11 mouse cellular contexts compared by ENCODE assay signal in the genomic region with DNA sequence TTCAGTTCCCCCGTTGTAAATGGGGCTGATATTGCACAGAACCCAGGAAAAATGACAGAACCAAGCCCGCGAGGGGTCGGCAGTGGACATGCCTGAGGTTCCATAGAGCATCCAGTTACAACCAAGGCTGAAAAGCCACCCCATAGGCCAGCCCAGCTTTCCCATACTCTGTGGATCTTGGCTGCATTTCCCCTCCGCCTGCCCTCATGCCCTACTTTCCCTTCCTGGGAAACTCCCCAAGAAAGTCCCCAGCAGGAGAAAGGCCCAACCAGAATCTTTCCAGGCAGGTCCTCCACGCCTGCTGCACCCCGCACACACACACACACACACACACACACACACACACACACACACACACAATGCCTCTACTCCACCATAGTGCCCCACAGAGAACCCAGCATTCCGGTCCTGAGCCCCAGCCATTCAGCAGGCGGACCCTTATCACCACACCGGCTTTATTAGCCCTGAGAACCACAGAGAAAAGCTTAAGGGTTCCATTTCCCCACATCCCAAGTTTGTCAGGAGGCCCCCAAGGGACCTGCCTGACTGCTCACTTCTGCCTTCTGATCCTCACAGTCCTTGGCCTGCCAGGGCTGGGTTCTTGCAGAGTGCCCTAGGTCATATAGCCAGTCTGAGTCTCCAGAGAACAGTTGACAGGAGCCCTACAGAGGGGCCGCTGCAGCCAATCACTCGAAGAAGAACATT. TPM values are rescaled to one million over a fixed set of nuclear protein-coding genes. Genes with fewer than 3 reads are reported as not detected.
DNase-seq lines count a peak whose midpoint lies in the region; ATAC-seq and TF ChIP-seq lines count a peak whose summit lies in the region.
"Had no signal": no experiment of that assay in that cellular context is flagged by ENCODE, and none has a peak within 500 bp of the region (broad histone marks: within the 10 kb centered on the region; RNA-seq: fewer than 3 reads in every experiment).

No protein-coding gene starts in this region.

- TF ChIP-seq EP300 in stomach, postnatal 0 days (optimal IDR thresholded peaks at IDR 0.05) = no peak

- no peak for DNase-seq in hindbrain, postnatal 0 days (ENCODE audit: low spot score)
- DNase-seq in hindbrain, embryonic 14.5 days (ENCODE audit: low spot score) = no peak
- DNase-seq in neural tube, embryonic 10.5 days (ENCODE audit: extremely low spot score, low spot score) = no peak
- DNase-seq in stomach, postnatal 0 days (ENCODE audit: low spot score) = no peak
- no peak for DNase-seq in cerebellum, postnatal 10 days

- WGBS in hindbrain, postnatal 0 days = 73% methylated on average over 12 of the region's 12 CpGs
- whole genome bisulfite sequencing in hindbrain, embryonic 14.5 days = 75% methylated on average over 12 of the region's 12 CpGs
- WGBS in neural tube, embryonic 13.5 days = 80% methylated on average over 12 of the region's 12 CpGs
- 65% methylated on average over 12 of the region's 12 CpGs for WGBS in stomach, postnatal 0 days

- H3K27me3 ChIP-seq in hindbrain, postnatal 0 days (ENCODE audit: insufficient read depth, low read length) = no peaks in the 10 kb centered on the region
- H3K27me3 ChIP-seq in hindbrain, embryonic 14.5 days (ENCODE audit: control insufficient read depth, insufficient read depth, low read length) = no peaks in the 10 kb centered on the region
- peaks cover 18% of the 10 kb centered on the region; the same call in 1 of the 2 replicates for H3K27me3 ChIP-seq in neural tube, embryonic 13.5 days
- no peaks in the 10 kb centered on the region for H3K27me3 ChIP-seq in stomach, postnatal 0 days (ENCODE audit: control insufficient read depth, insufficient read depth, low read length)
- H3K27me3 ChIP-seq: liver, embryonic 15.5 days; neural tube, embryonic 12.5 days had no signal

- H3K27ac ChIP-seq in hindbrain, postnatal 0 days = peak overlapping the region; percentile 8; the same call in 1 of the 2 replicates
- H3K27ac ChIP-seq in hindbrain, embryonic 14.5 days = no peak overlapping the region
- H3K27ac ChIP-seq in neural tube, embryonic 13.5 days (replicated peaks) = no peak overlapping the region
- H3K27ac ChIP-seq in embryonic fibroblast, embryonic 13.5 days (ENCODE audit: insufficient read depth, low read length) = peak overlapping the region; percentile 96
- peak overlapping the region; percentile 53; the same call in 1 of the 2 replicates for H3K27ac ChIP-seq in stomach, postnatal 0 days (replicated peaks)
- H3K27ac ChIP-seq: forebrain, embryonic 10.5 days; liver, embryonic 15.5 days; neural tube, embryonic 12.5 days had no signal

- 0 out of 2 replicates have a peak, but pooled peaks have one; percentile 21 for TF ChIP-seq POLR2A in embryonic fibroblast, embryonic 13.5 days (IDR thresholded peaks at IDR 0.05; ENCODE audit: low read depth, low read length)

- H3K4me3 ChIP-seq in hindbrain, postnatal 0 days (ENCODE audit: low read length) = no peak overlapping the region
- no peak overlapping the region for H3K4me3 ChIP-seq in hindbrain, embryonic 14.5 days (replicated peaks; ENCODE audit: low read length)
- peak overlapping the region; percentile 4; the same call in 1 of the 2 replicates for H3K4me3 ChIP-seq in neural tube, embryonic 13.5 days
- H3K4me3 ChIP-seq in embryonic fibroblast, embryonic 13.5 days (ENCODE audit: insufficient read depth, low read length) = peak overlapping the region; percentile 32
- H3K4me3 ChIP-seq in stomach, postnatal 0 days (ENCODE audit: low read depth, low read length) = peak overlapping the region; percentile 10; the same call in 1 of the 2 replicates
- H3K4me3 ChIP-seq: forebrain, embryonic 10.5 days; liver, embryonic 15.5 days; neural tube, embryonic 12.5 days had no signal

- H3K9me3 ChIP-seq in hindbrain, postnatal 0 days (ENCODE audit: low read length) = no peaks in the 10 kb centered on the region
- no peaks in the 10 kb centered on the region for H3K9me3 ChIP-seq in hindbrain, embryonic 14.5 days (ENCODE audit: control insufficient read depth, low read length)
- H3K9me3 ChIP-seq in neural tube, embryonic 13.5 days = no peaks in the 10 kb centered on the region
- no peaks in the 10 kb centered on the region for H3K9me3 ChIP-seq in stomach, postnatal 0 days (ENCODE audit: control insufficient read depth, low read length)
- H3K9me3 ChIP-seq: forebrain, embryonic 10.5 days; liver, embryonic 15.5 days; neural tube, embryonic 12.5 days had no signal

- no peak overlapping the region; the same call in 1 of the 2 replicates for H3K9ac ChIP-seq in hindbrain, postnatal 0 days (replicated peaks; ENCODE audit: low read length)
- H3K9ac ChIP-seq in hindbrain, embryonic 14.5 days = no peak overlapping the region
- H3K9ac ChIP-seq in neural tube, embryonic 13.5 days = no peak overlapping the region
- 0 out of 2 replicates have a peak overlapping the region, but pooled peaks have one; percentile 4 for H3K9ac ChIP-seq in stomach, postnatal 0 days (ENCODE audit: low read length)
- H3K9ac ChIP-seq: liver, embryonic 15.5 days; neural tube, embryonic 12.5 days had no signal

- no peaks in the 10 kb centered on the region for H3K4me1 ChIP-seq in hindbrain, postnatal 0 days (ENCODE audit: insufficient read depth, low read length)
- H3K4me1 ChIP-seq in hindbrain, embryonic 14.5 days (replicated peaks; ENCODE audit: control insufficient read depth, insufficient read depth, low read length) = no peaks in the 10 kb centered on the region
- peaks cover 15% of the 10 kb centered on the region; the same call in 1 of the 2 replicates for H3K4me1 ChIP-seq in neural tube, embryonic 13.5 days (replicated peaks)
- peaks cover 18% of the 10 kb centered on the region for H3K4me1 ChIP-seq in embryonic fibroblast, embryonic 13.5 days (ENCODE audit: control insufficient read depth, insufficient read depth, low read length)
- H3K4me1 ChIP-seq in stomach, postnatal 0 days (replicated peaks; ENCODE audit: control insufficient read depth, insufficient read depth) = no peaks in the 10 kb centered on the region
- H3K4me1 ChIP-seq: liver, embryonic 15.5 days had no signal

- 0 out of 2 replicates have a peak overlapping the region, but pooled peaks have one; percentile 7 for H3K4me2 ChIP-seq in hindbrain, postnatal 0 days (ENCODE audit: low read depth, low read length)
- H3K4me2 ChIP-seq in hindbrain, embryonic 14.5 days (replicated peaks) = no peak overlapping the region
- H3K4me2 ChIP-seq in neural tube, embryonic 13.5 days = no peak overlapping the region
- no peak overlapping the region for H3K4me2 ChIP-seq in stomach, postnatal 0 days (replicated peaks; ENCODE audit: low read depth)
- H3K4me2 ChIP-seq: liver, embryonic 15.5 days; neural tube, embryonic 12.5 days had no signal

- H3K36me3 ChIP-seq in hindbrain, postnatal 0 days (ENCODE audit: insufficient read depth, low read length) = no peaks in the 10 kb centered on the region
- H3K36me3 ChIP-seq in hindbrain, embryonic 14.5 days (replicated peaks; ENCODE audit: control insufficient read depth, insufficient read depth) = no peaks in the 10 kb centered on the region
- no peaks in the 10 kb centered on the region for H3K36me3 ChIP-seq in neural tube, embryonic 13.5 days
- no peaks in the 10 kb centered on the region for H3K36me3 ChIP-seq in stomach, postnatal 0 days (ENCODE audit: control insufficient read depth, insufficient read depth, low read length)
- H3K36me3 ChIP-seq: forebrain, embryonic 10.5 days; liver, embryonic 15.5 days; neural tube, embryonic 12.5 days had no signal

- no peak for TF ChIP-seq CTCF in hindbrain, postnatal 0 days (IDR thresholded peaks at IDR 0.05; ENCODE audit: low read depth)
- TF ChIP-seq CTCF in embryonic fibroblast, embryonic 13.5 days (IDR thresholded peaks at IDR 0.05; ENCODE audit: borderline replicate concordance, insufficient read depth, low read length) = no peak
- no peak for TF ChIP-seq CTCF in stomach, postnatal 0 days (IDR thresholded peaks at IDR 0.05; ENCODE audit: low read depth)

- ATAC-seq in hindbrain, postnatal 0 days = no peak
- no peak for ATAC-seq in hindbrain, embryonic 14.5 days (ENCODE audit: low FRiP score)
- ATAC-seq in neural tube, embryonic 13.5 days (ENCODE audit: low read depth) = no peak
- ATAC-seq in stomach, postnatal 0 days (ENCODE audit: low FRiP score, low TSS enrichment) = no peak

RNA-seq across cellular contexts. Expression of a gene that starts 1.4 kb away (rescaled TPM):
- 2.5 and 5.0 TPM in 2 replicates for total RNA-seq in hindbrain, postnatal 0 days (2014; rRNA removed)
- polyA plus RNA-seq in hindbrain, postnatal 0 days (2015; fragmentation: Nextera tagmentation; extraction: Ambion mirVana) = 2.8 TPM in 2 replicates
- polyA plus RNA-seq in hindbrain, embryonic 14.5 days (2014; fragmentation: Nextera tagmentation; extraction: Ambion mirVana) = 3.5 and 4.9 TPM in 2 replicates
- 3.5 and 3.6 TPM in 2 replicates for polyA plus RNA-seq in neural tube, embryonic 13.5 days (2015; fragmentation: Nextera tagmentation; extraction: Ambion mirVana)
- 12.2 and 30.1 TPM in 2 replicates for polyA plus RNA-seq in embryonic fibroblast, embryonic 13.5 days (2011; ENCODE audit: insufficient read length, low read depth, missing spikeins)
- polyA plus RNA-seq in stomach, postnatal 0 days (2015; fragmentation: Nextera tagmentation; extraction: Ambion mirVana) = 2.3 and 2.6 TPM in 2 replicates

RNA-seq across cellular contexts. Expression of a gene that starts 19.9 kb away (rescaled TPM):
- 32.0 and 47.0 TPM in 2 replicates for total RNA-seq in hindbrain, postnatal 0 days (2014; rRNA removed)
- 20.8 and 21.2 TPM in 2 replicates for polyA plus RNA-seq in hindbrain, postnatal 0 days (2015; fragmentation: Nextera tagmentation; extraction: Ambion mirVana)
- 8.8 and 11.0 TPM in 2 replicates for polyA plus RNA-seq in hindbrain, embryonic 14.5 days (2014; fragmentation: Nextera tagmentation; extraction: Ambion mirVana)
- 7.8 and 9.9 TPM in 2 replicates for polyA plus RNA-seq in neural tube, embryonic 13.5 days (2015; fragmentation: Nextera tagmentation; extraction: Ambion mirVana)
- 2.2 and 3.5 TPM in 2 replicates for polyA plus RNA-seq in embryonic fibroblast, embryonic 13.5 days (2011; ENCODE audit: insufficient read length, low read depth, missing spikeins)
- polyA plus RNA-seq in stomach, postnatal 0 days (2015; fragmentation: Nextera tagmentation; extraction: Ambion mirVana) = 0.27 and 0.36 TPM in 2 replicates
- polyA plus RNA-seq: liver, embryonic 15.5 days had no signal

RNA-seq across cellular contexts. Expression of a gene that starts 20.5 kb away (rescaled TPM):
- total RNA-seq in hindbrain, postnatal 0 days (2014; rRNA removed) = 0.14 and 0.58 TPM in 2 replicates
- 0.08 and 0.20 TPM in 2 replicates for polyA plus RNA-seq in hindbrain, postnatal 0 days (2015; fragmentation: Nextera tagmentation; extraction: Ambion mirVana)
- polyA plus RNA-seq in hindbrain, embryonic 14.5 days (2014; fragmentation: Nextera tagmentation; extraction: Ambion mirVana) = not detected in 2 replicates
- polyA plus RNA-seq in neural tube, embryonic 13.5 days (2015; fragmentation: Nextera tagmentation; extraction: Ambion mirVana) = not detected in 2 replicates
- polyA plus RNA-seq in embryonic fibroblast, embryonic 13.5 days (2011; ENCODE audit: insufficient read length, low read depth, missing spikeins) = 0.93 and 1.1 TPM in 2 replicates
- 0.02 TPM in 1 of 2 replicates, not detected in the other for polyA plus RNA-seq in stomach, postnatal 0 days (2015; fragmentation: Nextera tagmentation; extraction: Ambion mirVana)
- polyA plus RNA-seq: neural tube, embryonic 12.5 days had no signal

RNA-seq across cellular contexts. Expression of a gene that starts 30.7 kb away (rescaled TPM):
- total RNA-seq in hindbrain, postnatal 0 days (2014; rRNA removed) = 5.2 and 7.3 TPM in 2 replicates
- polyA plus RNA-seq in hindbrain, postnatal 0 days (2015; fragmentation: Nextera tagmentation; extraction: Ambion mirVana) = 5.9 and 6.5 TPM in 2 replicates
- 8.0 and 11.2 TPM in 2 replicates for polyA plus RNA-seq in hindbrain, embryonic 14.5 days (2014; fragmentation: Nextera tagmentation; extraction: Ambion mirVana)
- polyA plus RNA-seq in neural tube, embryonic 13.5 days (2015; fragmentation: Nextera tagmentation; extraction: Ambion mirVana) = 4.3 and 4.9 TPM in 2 replicates
- polyA plus RNA-seq in embryonic fibroblast, embryonic 13.5 days (2011; ENCODE audit: insufficient read length, low read depth, missing spikeins) = not detected in 2 replicates
- not detected in 2 replicates for polyA plus RNA-seq in stomach, postnatal 0 days (2015; fragmentation: Nextera tagmentation; extraction: Ambion mirVana)
- total RNA-seq: heart, postnatal 10 days had no signal

Comparison
In these comparisons a context has a peak if more than half of its experiments do, and no peak if none do; other contexts are left out.
1. H3K27ac ChIP-seq: peak in hindbrain, postnatal 0 days (single experiment), embryonic fibroblast, embryonic 13.5 days (single experiment) and stomach, postnatal 0 days (single experiment); none in hindbrain, embryonic 14.5 days (single experiment) and neural tube, embryonic 13.5 days (single experiment).
2. H3K4me3 ChIP-seq: peak in neural tube, embryonic 13.5 days (single experiment), embryonic fibroblast, embryonic 13.5 days (single experiment) and stomach, postnatal 0 days (single experiment); none in hindbrain, postnatal 0 days (single experiment) and hindbrain, embryonic 14.5 days (single experiment).